Mouse (Mus musculus) megakaryocyte, embryonic 14.5 days (primary cell): Measurements from ENCODE around the gene Ccdc102a. TPM values are rescaled to one million over a fixed set of nuclear protein-coding genes. Genes with fewer than 3 reads are reported as not detected.
A peak's percentile ranks its signal among the peaks of the same experiment; 100 is the strongest.

Experiments
- H3K27me3 ChIP-seq: replicated peaks from 2 replicates; pipeline ENCODE3; 2012; ENCODE audit warnings: inconsistent platforms
- H3K36me3 ChIP-seq: replicated peaks from 2 replicates; pipeline ENCODE3; 2012; ENCODE audit warnings: low read length, inconsistent platforms, mixed read lengths
- H3K4me1 ChIP-seq: 2 replicates; pipeline ENCODE4 v1.6.1; 2012; ENCODE audit warnings: inconsistent platforms
- H3K4me3 ChIP-seq: replicated peaks from 2 replicates; pipeline ENCODE3; 2012; ENCODE audit warnings: moderate library complexity, mild to moderate bottlenecking, inconsistent platforms
- H3K9me3 ChIP-seq: 2 replicates; pipeline ENCODE4 v1.6.1; 2012; ENCODE audit warnings: inconsistent platforms
- FLI1 ChIP-seq: IDR thresholded peaks from 2 replicates; pipeline ENCODE4 v1.6.1; 2012; ENCODE audit warnings: low read length, inconsistent platforms, mixed read lengths
- GATA1 ChIP-seq: IDR thresholded peaks from 3 replicates; pipeline ENCODE4 v1.6.1; 2012; ENCODE audit warnings: mixed read lengths, low read length, inconsistent platforms, borderline replicate concordance
- polyA plus RNA-seq: library from polyadenylated mRNA; stranded (reverse); fragments of >175 nt; gene quantifications from 2 replicates; pipeline ENCODE4 v1.2.3, GENCODE M21; 2012; ENCODE audit warnings: low replicate concordance; ENCODE audit not compliant: insufficient read depth

The Ccdc102a gene
- polyA plus RNA-seq, 1 experiment: 1.4 TPM

GRCm38 (mm10) chr8:94876197-94876730, 41.6 kb downstream of the Ccdc102a start, which contains the start of gene Dok4:
Gene Dok4, minus strand, starts transcription at chr8:94876330.
- no peaks in the 10 kb centered on the region for H3K36me3 ChIP-seq
- peaks cover 36% of the 10 kb centered on the region for H3K4me1 ChIP-seq
- no peaks in the 10 kb centered on the region for H3K9me3 ChIP-seq
- peak within 1 kb of the TSS; percentile 93 for H3K4me3 ChIP-seq
- TF ChIP-seq GATA1: no peak
- TF ChIP-seq FLI1: no peak
- peaks cover 49% of the 10 kb centered on the region for H3K27me3 ChIP-seq

- Histone ChIP-seq H3K9me3 (no peaks in the 10 kb centered on the region), H3K4me1 (peaks cover 40% of the 10 kb centered on the region), H3K36me3 (no peaks in the 10 kb centered on the region), H3K4me3 (peak overlapping the region; percentile 93), H3K27me3 (peaks cover 49% of the 10 kb centered on the region)
- no peak for TF ChIP-seq GATA1
- TF ChIP-seq FLI1: no peak
Observed at GRCm38 (mm10) chr8:94875871-94876150, 42.1 kb downstream of the Ccdc102a start.

- Histone ChIP-seq H3K4me1 (peaks cover 45% of the 10 kb centered on the region), H3K27me3 (peaks cover 55% of the 10 kb centered on the region)
Observed at GRCm38 (mm10) chr8:94875096-94875870, 42.6 kb downstream of the Ccdc102a start.

GRCm38 (mm10) chr8:94874358-94874757, 43.5 kb downstream of the Ccdc102a start:
- H3K4me3 ChIP-seq: peak overlapping the region; percentile 72
- no peaks in the 10 kb centered on the region for H3K36me3 ChIP-seq
- H3K4me1 ChIP-seq: peaks cover 51% of the 10 kb centered on the region
- no peaks in the 10 kb centered on the region for H3K9me3 ChIP-seq
- TF ChIP-seq FLI1 (no peak), GATA1 (no peak)
- H3K27me3 ChIP-seq: peaks cover 64% of the 10 kb centered on the region

More at GRCm38 (mm10) chr8:94875096-94875870, 42.6 kb downstream of the Ccdc102a start:
- no peak for TF ChIP-seq FLI1
- TF ChIP-seq GATA1: no peak
- Histone ChIP-seq H3K36me3 (no peaks in the 10 kb centered on the region), H3K9me3 (no peaks in the 10 kb centered on the region), H3K4me3 (peak overlapping the region; percentile 93)

GRCm38 (mm10) chr8:94872576-94872975, 45.3 kb downstream of the Ccdc102a start:
- Histone ChIP-seq H3K9me3 (no peaks in the 10 kb centered on the region), H3K4me1 (peaks cover 49% of the 10 kb centered on the region), H3K27me3 (peaks cover 79% of the 10 kb centered on the region), H3K36me3 (peaks cover under 1% of the 10 kb centered on the region), H3K4me3 (no peak overlapping the region)
- no peak for TF ChIP-seq GATA1
- no peak for TF ChIP-seq FLI1

- peaks cover 49% of the 10 kb centered on the region for H3K4me1 ChIP-seq
- peaks cover 83% of the 10 kb centered on the region for H3K27me3 ChIP-seq
Observed at GRCm38 (mm10) chr8:94872156-94872555, 45.7 kb downstream of the Ccdc102a start.

GRCm38 (mm10) chr8:94871108-94871894, 46.6 kb downstream of the Ccdc102a start:
- TF ChIP-seq FLI1 (no peak), GATA1 (no peak)
- peaks cover 12% of the 10 kb centered on the region for H3K36me3 ChIP-seq
- H3K4me3 ChIP-seq: peak overlapping the region; percentile 76
- H3K27me3 ChIP-seq: peaks cover 84% of the 10 kb centered on the region
- no peaks in the 10 kb centered on the region for H3K9me3 ChIP-seq
- H3K4me1 ChIP-seq: peaks cover 43% of the 10 kb centered on the region

More at GRCm38 (mm10) chr8:94872156-94872555, 45.7 kb downstream of the Ccdc102a start:
- no peaks in the 10 kb centered on the region for H3K9me3 ChIP-seq
- no peak overlapping the region for H3K4me3 ChIP-seq
- H3K36me3 ChIP-seq: peaks cover 4% of the 10 kb centered on the region
- TF ChIP-seq GATA1 (no peak), FLI1 (no peak)

GRCm38 (mm10) chr8:94870474-94871107, 47.3 kb downstream of the Ccdc102a start:
- TF ChIP-seq GATA1: no peak
- TF ChIP-seq FLI1: no peak
- Histone ChIP-seq H3K9me3 (no peaks in the 10 kb centered on the region), H3K4me1 (peaks cover 38% of the 10 kb centered on the region), H3K36me3 (peaks cover 18% of the 10 kb centered on the region), H3K4me3 (peak overlapping the region; percentile 76), H3K27me3 (peaks cover 81% of the 10 kb centered on the region)

GRCm38 (mm10) chr8:94870003-94870402, 47.9 kb downstream of the Ccdc102a start:
- Histone ChIP-seq H3K4me3 (no peak overlapping the region), H3K4me1 (peaks cover 35% of the 10 kb centered on the region), H3K27me3 (peaks cover 76% of the 10 kb centered on the region), H3K9me3 (no peaks in the 10 kb centered on the region), H3K36me3 (peaks cover 24% of the 10 kb centered on the region)
- TF ChIP-seq FLI1 (no peak), GATA1 (no peak)
